Mouse (Mus musculus): ENCODE results near the gene Ccdc65. TPM values are rescaled to one million over a fixed set of nuclear protein-coding genes. Genes with fewer than 3 reads are reported as not detected.

Ccdc65 gene
- total RNA-seq, 2 experiments from 2014 or later: 12.6 to 13.3 TPM

- intact Hi-C loops (cut with DNase I): no loop called here
- no peak for DNase-seq (ENCODE audit: low spot score in 2 of 2)
Observed at GRCm38 (mm10) chr15:98689682-98690081, 18.3 kb upstream of the Ccdc65 start.

- intact Hi-C loops (cut with DNase I): no loop called here
- peak; percentile 54 to 60 for DNase-seq (ENCODE audit: low spot score in 2 of 2)
Observed at GRCm38 (mm10) chr15:98691486-98692147, 16.4 kb upstream of the Ccdc65 start.

GRCm38 (mm10) chr15:98692171-98692715 is 15.8 kb upstream of the Ccdc65 start:
- intact Hi-C loops (cut with DNase I): no loop called here
- DNase-seq (ENCODE audit: low spot score in 2 of 2): no peak

GRCm38 (mm10) chr15:98695726-98696125 is 12.3 kb upstream of the Ccdc65 start:
- intact Hi-C loops (cut with DNase I): no loop called here

GRCm38 (mm10) chr15:98696216-98696615 is 11.8 kb upstream of the Ccdc65 start:
- no peak for DNase-seq (ENCODE audit: low spot score in 2 of 2)
- intact Hi-C loops (cut with DNase I): no loop called here

More at GRCm38 (mm10) chr15:98695726-98696125, 12.3 kb upstream of the Ccdc65 start:
- DNase-seq (ENCODE audit: low spot score in 2 of 2): no peak

GRCm38 (mm10) chr15:98699190-98700105 is 8.6 kb upstream of the Ccdc65 start:
- intact Hi-C loops (cut with DNase I): loop anchor here (2.0 kb wide), 1 partner anchor 35 kb away; no protein-coding TSS in a partner anchor
- DNase-seq (ENCODE audit: low spot score in 2 of 2): peak; percentile 92 to 93

GRCm38 (mm10) chr15:98704312-98704711 is 3.7 kb upstream of the Ccdc65 start:
- intact Hi-C loops (cut with DNase I): no loop called here

GRCm38 (mm10) chr15:98710442-98710841 is 2.4 kb downstream of the Ccdc65 start:
- intact Hi-C loops (cut with DNase I): no loop called here
- DNase-seq (ENCODE audit: low spot score in 2 of 2): peak; percentile 72 to 79

More at GRCm38 (mm10) chr15:98704312-98704711, 3.7 kb upstream of the Ccdc65 start:
- no peak for DNase-seq (ENCODE audit: low spot score in 2 of 2)

- no peak for DNase-seq (ENCODE audit: low spot score in 2 of 2)
- intact Hi-C loops (cut with DNase I): no loop called here
Observed at GRCm38 (mm10) chr15:98714230-98714652, 6.2 kb downstream of the Ccdc65 start.

GRCm38 (mm10) chr15:98717301-98717700 is 9.3 kb downstream of the Ccdc65 start:
- DNase-seq (ENCODE audit: low spot score in 2 of 2): no peak
- intact Hi-C loops (cut with DNase I): no loop called here

GRCm38 (mm10) chr15:98722191-98722590 is 14.2 kb downstream of the Ccdc65 start:
- intact Hi-C loops (cut with DNase I): no loop called here
- no peak for DNase-seq (ENCODE audit: low spot score in 2 of 2)

- no peak for DNase-seq (ENCODE audit: low spot score in 2 of 2)
Observed at GRCm38 (mm10) chr15:98722854-98723253, 14.8 kb downstream of the Ccdc65 start.

GRCm38 (mm10) chr15:98724441-98724840 is 16.4 kb downstream of the Ccdc65 start:
- intact Hi-C loops (cut with DNase I): no loop called here
- no peak for DNase-seq (ENCODE audit: low spot score in 2 of 2)

More at GRCm38 (mm10) chr15:98722854-98723253, 14.8 kb downstream of the Ccdc65 start:
- intact Hi-C loops (cut with DNase I): no loop called here

GRCm38 (mm10) chr15:98726079-98726478 is 18.1 kb downstream of the Ccdc65 start:
- no peak for DNase-seq (ENCODE audit: low spot score in 2 of 2)
- intact Hi-C loops (cut with DNase I): no loop called here

- intact Hi-C loops (cut with DNase I): no loop called here
- DNase-seq (ENCODE audit: low spot score in 2 of 2): no peak
Observed at GRCm38 (mm10) chr15:98726746-98727145, 18.7 kb downstream of the Ccdc65 start.

- peak in 1 of 2 experiments; percentile 44 for DNase-seq (ENCODE audit: low spot score in 2 of 2)
- intact Hi-C loops (cut with DNase I): no loop called here
Observed at GRCm38 (mm10) chr15:98727443-98728321, 19.7 kb downstream of the Ccdc65 start, which contains the start of gene Fkbp11. Gene Fkbp11 (minus strand): TSS chr15:98728198.

GRCm38 (mm10) chr15:98728366-98728765 is 20.4 kb downstream of the Ccdc65 start:
- DNase-seq (ENCODE audit: low spot score in 2 of 2): no peak

GRCm38 (mm10) chr15:98729791-98730545 is 22.0 kb downstream of the Ccdc65 start:
- intact Hi-C loops (cut with DNase I): no loop called here

More at GRCm38 (mm10) chr15:98728366-98728765, 20.4 kb downstream of the Ccdc65 start:
- intact Hi-C loops (cut with DNase I): no loop called here

More at GRCm38 (mm10) chr15:98729791-98730545, 22.0 kb downstream of the Ccdc65 start:
- no peak for DNase-seq (ENCODE audit: low spot score in 2 of 2)
